Mouse (Mus musculus) lung, embryonic 14.5 days (tissue): ENCODE measurements around the gene Tor2a. TPM values are rescaled to one million over a fixed set of nuclear protein-coding genes. Genes with fewer than 3 reads are reported as not detected.

ENCODE experiments used
- ATAC-seq: fragments of 200-750 bp; cut with Nextera tagmentation; 2 replicates; pipeline ENCODE4 v1.8.0; 2017; ENCODE audit warnings: mild to moderate bottlenecking, moderate TSS enrichment, moderate library complexity; ENCODE audit not compliant: insufficient read depth
- DNase-seq: peaks from one replicate; pipeline ENCODE4 v3.0.0-alpha.2; 2015
- H3K27ac ChIP-seq: fragments of 300-500 bp; sonication (generic); 2 replicates; pipeline ENCODE4 v1.5.1; 2014; ENCODE audit warnings: low read depth, mild to moderate bottlenecking, moderate library complexity
- H3K27me3 ChIP-seq: fragments of 300-500 bp; sonication (generic); 2 replicates; pipeline ENCODE4 v1.6.1; 2014; ENCODE audit warnings: low read length, control low read depth; ENCODE audit not compliant: insufficient read depth
- H3K36me3 ChIP-seq: fragments of 300-500 bp; sonication (generic); 2 replicates; pipeline ENCODE4 v1.6.1; 2014; ENCODE audit warnings: control low read depth; ENCODE audit not compliant: insufficient read depth
- H3K4me1 ChIP-seq: fragments of 300-500 bp; sonication (generic); 2 replicates; pipeline ENCODE4 v1.6.1; 2014; ENCODE audit warnings: antibody characterized with exemption, control low read depth; ENCODE audit not compliant: insufficient read depth
- H3K4me2 ChIP-seq: fragments of 300-500 bp; sonication (generic); 2 replicates; pipeline ENCODE4 v1.6.1; 2014; ENCODE audit warnings: mild to moderate bottlenecking
- H3K4me3 ChIP-seq: fragments of 300-500 bp; sonication (generic); 2 replicates; pipeline ENCODE4 v1.5.1; 2014; ENCODE audit warnings: low read depth, low read length
- H3K9ac ChIP-seq: fragments of 300-500 bp; sonication (generic); 2 replicates; pipeline ENCODE4 v1.6.1; 2014
- H3K9me3 ChIP-seq: fragments of 300-500 bp; sonication (generic); 2 replicates; pipeline ENCODE4 v1.6.1; 2016; ENCODE audit warnings: low read depth, low read length, control low read depth
- CTCF ChIP-seq: IDR thresholded peaks from 2 replicates; pipeline ENCODE4 v1.5.1; 2016; ENCODE audit warnings: antibody characterized with exemption, low read depth
- WGBS: fragments of 180-500 bp; shearing (Covaris S2); extraction: QIAGEN DNeasy Blood & Tissue Kit; methylation state at CpG from one replicate; pipeline ENCODE4 v1.1.7; 2014; 5-methylcytosine and 5-hydroxymethylcytosine counted together
- microRNA counts: library from miRNA; unstranded; fragments of <30 nt; microRNA quantifications from one replicate; lab custom pipeline; 2016
- microRNA-seq: library from miRNA; unstranded; fragments of <30 nt; microRNA quantifications from one replicate; pipeline ENCODE4, GENCODE M21; 2016; ENCODE audit warnings: borderline number of aligned reads
- polyA plus RNA-seq: library from polyadenylated mRNA; unstranded; fragments of >200 nt; fragmentation: Nextera tagmentation; extraction: Ambion mirVana; gene quantifications from 2 replicates; pipeline ENCODE4 v1.2.1, GENCODE M21; 2014

Gene Tor2a
- polyA plus RNA-seq, 1 experiment from 2014 or later: 71.0 TPM

DNA sequence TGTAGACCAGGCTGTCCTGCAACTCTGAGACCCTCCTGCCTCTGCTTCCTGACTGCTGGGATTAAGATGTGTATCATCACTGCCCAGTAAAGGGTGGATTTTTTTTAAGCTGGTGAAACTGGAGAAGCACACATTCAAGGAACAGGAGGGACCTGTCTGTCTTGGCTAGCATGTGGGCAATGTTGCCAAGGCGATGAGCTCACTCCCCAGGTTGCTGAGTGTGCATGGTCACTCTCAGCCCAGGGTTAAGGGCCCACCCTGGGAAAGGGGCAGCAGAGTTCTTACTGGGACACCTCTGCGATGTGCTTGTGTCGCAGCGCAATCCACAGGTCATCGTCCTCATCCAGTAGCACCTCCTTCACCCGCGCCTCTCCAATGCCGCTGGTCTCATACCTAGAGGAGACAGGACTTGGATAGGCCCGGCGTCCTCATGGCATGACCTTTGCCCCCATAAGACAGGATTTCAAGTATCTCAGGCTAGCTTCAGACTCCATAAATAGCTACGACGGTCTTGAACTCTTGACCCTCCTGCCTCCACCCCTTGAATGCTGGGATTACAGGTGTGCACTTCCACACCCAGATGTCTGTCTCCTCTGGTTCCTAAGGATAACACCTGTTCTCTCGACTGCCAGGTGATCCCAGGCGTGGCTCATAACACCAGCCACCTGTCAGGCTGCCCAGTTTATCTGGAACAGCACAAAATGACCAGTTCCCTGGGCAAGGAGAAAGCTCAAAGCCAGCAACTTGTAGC is 52.0 kb downstream of the Tor2a start:
- H3K4me2 ChIP-seq: no peak overlapping the region
- H3K4me3 ChIP-seq: no peak overlapping the region
- DNase-seq (no peak), ATAC-seq (no peak)
- no peaks in the 10 kb centered on the region for H3K4me1 ChIP-seq
- H3K9me3 ChIP-seq: no peaks in the 10 kb centered on the region
- H3K36me3 ChIP-seq: peaks cover 45% of the 10 kb centered on the region; the same call in 1 of the 2 replicates
- H3K27ac ChIP-seq: no peak overlapping the region
- no peaks in the 10 kb centered on the region for H3K27me3 ChIP-seq
- H3K9ac ChIP-seq: no peak overlapping the region
- WGBS: 84% methylated on average over 14 of the region's 14 CpGs
- TF ChIP-seq CTCF: no peak

MicroRNAs within 50 kb of the gene (microRNA counts, 519-probe panel; counts per million panel counts)
- 1,432 counts per million, percentile 8 among the panel's probes with 10 or more counts for microRNA mmu-miR-2861 (lab: Ali Mortazavi, UCI)

Small RNAs within 50 kb of the gene (microRNA-seq; reads per million reads assigned to microRNA genes)
- gene Mir2861: not detected
- not detected for gene Mir3960

Other genes starting within 250 kb of the Tor2a start
- gene Fam102a, start 221.9 kb upstream of the Tor2a start, polyA plus RNA-seq: 18.4 and 19.9 TPM in 2 replicates
- 94.9 and 98.5 TPM in 2 replicates for gene Dpm2, start 186.4 kb upstream of the Tor2a start, polyA plus RNA-seq
- 0.50 and 0.70 TPM in 2 replicates for gene Pip5kl1, start 182.4 kb upstream of the Tor2a start, polyA plus RNA-seq
- 0.20 TPM in 1 of 2 replicates, not detected in the other for gene 9430097D07Rik, start 181.6 kb upstream of the Tor2a start, polyA plus RNA-seq
- 22.0 and 23.8 TPM in 2 replicates for gene St6galnac4, start 170.1 kb upstream of the Tor2a start, polyA plus RNA-seq
- gene St6galnac6, start 157.5 kb upstream of the Tor2a start, polyA plus RNA-seq: 8.3 and 11.1 TPM in 2 replicates
- 34.3 and 35.8 TPM in 2 replicates for gene Ak1, start 135.5 kb upstream of the Tor2a start, polyA plus RNA-seq
- 91.1 and 98.5 TPM in 2 replicates for gene Eng, start 110.6 kb upstream of the Tor2a start, polyA plus RNA-seq
- 28.4 and 32.7 TPM in 2 replicates for gene Fpgs, start 53.1 kb upstream of the Tor2a start, polyA plus RNA-seq
- gene Cdk9, start 44.2 kb upstream of the Tor2a start, polyA plus RNA-seq: 81.7 and 84.3 TPM in 2 replicates
- 37.6 and 38.8 TPM in 2 replicates for gene Sh2d3c, start 36.2 kb upstream of the Tor2a start, polyA plus RNA-seq
- gene 6330409D20Rik, start 16.2 kb upstream of the Tor2a start, polyA plus RNA-seq: 0.20 TPM in 1 of 2 replicates, not detected in the other
- gene Ttc16, start 18.4 kb downstream of the Tor2a start, polyA plus RNA-seq: 0.15 and 0.33 TPM in 2 replicates
- 2.7 and 4.4 TPM in 2 replicates for gene Ptrh1, start 18.6 kb downstream of the Tor2a start, polyA plus RNA-seq
- 0.11 and 0.33 TPM in 2 replicates for gene Cfap157, start 27.2 kb downstream of the Tor2a start, polyA plus RNA-seq
- gene Stxbp1, start 90.0 kb downstream of the Tor2a start, polyA plus RNA-seq: 20.7 and 22.2 TPM in 2 replicates
- 41.2 and 46.5 TPM in 2 replicates for gene Fam129b, start 118.9 kb downstream of the Tor2a start, polyA plus RNA-seq
- 235 and 256 TPM in 2 replicates for gene Rpl12, start 204.3 kb downstream of the Tor2a start, polyA plus RNA-seq
- 6.4 and 6.6 TPM in 2 replicates for gene Lrsam1, start 204.4 kb downstream of the Tor2a start, polyA plus RNA-seq
- 12.4 and 14.4 TPM in 2 replicates for gene Slc2a8, start 224.8 kb downstream of the Tor2a start, polyA plus RNA-seq